Mouse (Mus musculus) liver, embryonic 14.5 days (tissue): ENCODE data around the gene Atxn1l.

Experiments
- CTCF ChIP-seq: IDR thresholded peaks from 2 replicates; pipeline ENCODE4 v1.5.1; 2016; ENCODE audit warnings: antibody characterized with exemption, low read depth, control low read depth
- EP300 ChIP-seq: IDR thresholded peaks from 2 replicates; pipeline ENCODE4 v1.6.1; 2016; ENCODE audit warnings: antibody characterized with exemption, low read depth

GRCm38 (mm10) chr8:109738049-109738380 is 476 bp upstream of the Atxn1l start:
- TF ChIP-seq CTCF (no peak), EP300 (no peak)
